Mouse (Mus musculus): ENCODE measurements around the gene Avil.
A peak's percentile ranks its signal among the peaks of the same experiment; 100 is the strongest.

GRCm38 (mm10) chr10:127016488-127016887 is 16.0 kb downstream of the Avil start:
- TF ChIP-seq CTCF (IDR thresholded peaks at IDR 0.05), result peak; percentile 65
- no peak for TF ChIP-seq EP300 (IDR thresholded peaks at IDR 0.05)

Measured in lung, postnatal 0 days (tissue).